Mouse (Mus musculus): ENCODE measurements at regions not wholly inside any gene's neighbourhood (a gene's known extent, or its start where the extent isn't known, plus 50 kb on each side); places are given as distances from the start of the nearest gene placed in this dataset.
"Not testable (repeated sequence)": the region's sequence is repeated elsewhere in the genome, so short reads cannot be mapped to it uniquely, and the experiment has no call there.

DNA sequence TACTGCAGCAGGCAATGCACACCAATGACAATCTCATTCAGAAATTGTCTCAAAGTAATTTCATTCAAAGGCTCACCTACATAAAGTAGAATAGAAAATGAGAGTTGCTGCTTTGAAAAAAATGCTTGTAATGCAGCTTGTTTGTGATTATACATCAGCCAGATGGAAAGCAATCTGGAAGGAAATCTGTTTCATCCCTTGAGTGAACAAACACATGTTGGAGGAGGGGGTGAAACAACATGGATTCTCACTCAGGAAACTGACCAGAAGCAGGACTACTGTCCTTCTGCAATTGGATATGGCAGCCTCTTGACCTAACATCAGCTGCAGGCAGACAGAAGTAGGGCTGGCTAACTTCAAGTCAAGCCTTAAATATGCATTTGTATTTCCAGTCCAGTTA, 84.8 kb upstream of the Cep85l start:
- no peak for TF ChIP-seq CTCF (IDR thresholded peaks at IDR 0.05; ENCODE audit: control insufficient read depth, insufficient read depth, insufficient replicate concordance, low read depth, low read length)
- TF ChIP-seq POLR2A (IDR thresholded peaks at IDR 0.05; ENCODE audit: control insufficient read depth, low read depth, low read length) = no peak

DNA sequence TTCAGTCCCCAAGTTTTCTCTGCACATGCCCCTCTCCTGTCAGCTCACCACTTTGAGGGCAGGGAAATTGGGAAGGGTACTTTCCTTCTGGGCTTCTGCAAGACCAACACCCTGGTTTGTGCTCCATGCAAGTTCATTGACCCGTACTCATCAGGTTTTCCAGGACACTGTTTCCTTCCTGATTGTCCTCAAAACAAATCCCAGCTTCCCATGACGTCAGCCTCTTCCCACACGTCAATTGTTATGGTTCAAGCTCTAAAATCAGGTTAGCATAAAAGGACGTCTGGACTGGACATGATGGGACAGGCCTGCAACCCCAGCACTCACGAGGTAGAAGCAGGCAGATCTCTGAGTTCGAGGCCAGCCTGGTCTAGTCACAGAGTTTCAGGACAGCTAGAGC, 84.3 kb upstream of the Cep85l start:
- TF ChIP-seq POLR2A (IDR thresholded peaks at IDR 0.05; ENCODE audit: control insufficient read depth, low read depth, low read length) = no peak
- TF ChIP-seq CTCF (IDR thresholded peaks at IDR 0.05; ENCODE audit: control insufficient read depth, insufficient read depth, insufficient replicate concordance, low read depth, low read length) = no peak
- H3K4me3 ChIP-seq (ENCODE audit: control insufficient read depth, low read depth, low read length) = no peak overlapping the region
- H3K27me3 ChIP-seq (ENCODE audit: control insufficient read depth, insufficient read depth, low read length) = no peaks in the 10 kb centered on the region
- H3K4me1 ChIP-seq (ENCODE audit: control insufficient read depth, insufficient read depth, low read length) = no peaks in the 10 kb centered on the region; the same call in 1 of the 2 replicates
- no peak overlapping the region for H3K27ac ChIP-seq (ENCODE audit: control insufficient read depth, insufficient read depth, low read depth, low read length)
- H3K36me3 ChIP-seq (ENCODE audit: control insufficient read depth, insufficient read depth, low read length) = no peaks in the 10 kb centered on the region

More for the DNA sequence above, 84.8 kb upstream of the Cep85l start:
- Histone ChIP-seq H3K36me3 (ENCODE audit: control insufficient read depth, insufficient read depth, low read length) (no peaks in the 10 kb centered on the region), H3K27ac (ENCODE audit: control insufficient read depth, insufficient read depth, low read depth, low read length) (no peak overlapping the region), H3K27me3 (ENCODE audit: control insufficient read depth, insufficient read depth, low read length) (no peaks in the 10 kb centered on the region), H3K4me1 (ENCODE audit: control insufficient read depth, insufficient read depth, low read length) (no peaks in the 10 kb centered on the region; the same call in 1 of the 2 replicates), H3K4me3 (ENCODE audit: control insufficient read depth, low read depth, low read length) (no peak overlapping the region)

DNA sequence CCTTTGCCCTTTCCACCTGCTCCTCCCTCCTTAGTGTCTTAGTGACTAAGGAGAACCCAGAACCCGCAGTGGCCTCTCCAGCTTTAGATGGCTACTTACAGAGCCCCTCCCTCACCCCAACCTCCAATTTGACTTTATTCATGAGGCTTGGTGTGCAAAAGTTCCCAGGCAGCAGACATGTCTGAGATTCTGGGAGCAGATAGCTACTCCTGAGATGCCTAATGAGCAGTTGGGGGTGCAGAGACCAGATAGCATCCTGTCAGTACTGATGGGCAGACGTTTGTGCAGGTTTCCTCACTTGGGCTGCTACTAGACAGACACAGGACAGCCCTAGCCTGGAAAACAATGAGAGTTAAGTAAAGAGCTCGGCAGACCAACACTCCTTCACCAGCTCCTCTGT, 83.7 kb upstream of the Cep85l start:
- H3K36me3 ChIP-seq (ENCODE audit: control insufficient read depth, insufficient read depth, low read length) = no peaks in the 10 kb centered on the region
- TF ChIP-seq POLR2A (IDR thresholded peaks at IDR 0.05; ENCODE audit: control insufficient read depth, low read depth, low read length) (no peak), CTCF (IDR thresholded peaks at IDR 0.05; ENCODE audit: control insufficient read depth, insufficient read depth, insufficient replicate concordance, low read depth, low read length) (no peak)
- H3K4me3 ChIP-seq (ENCODE audit: control insufficient read depth, low read depth, low read length) = no peak overlapping the region
- H3K27ac ChIP-seq (ENCODE audit: control insufficient read depth, insufficient read depth, low read depth, low read length) = no peak overlapping the region
- no peaks in the 10 kb centered on the region; the same call in 1 of the 2 replicates for H3K4me1 ChIP-seq (ENCODE audit: control insufficient read depth, insufficient read depth, low read length)
- H3K27me3 ChIP-seq (ENCODE audit: control insufficient read depth, insufficient read depth, low read length) = no peaks in the 10 kb centered on the region

DNA sequence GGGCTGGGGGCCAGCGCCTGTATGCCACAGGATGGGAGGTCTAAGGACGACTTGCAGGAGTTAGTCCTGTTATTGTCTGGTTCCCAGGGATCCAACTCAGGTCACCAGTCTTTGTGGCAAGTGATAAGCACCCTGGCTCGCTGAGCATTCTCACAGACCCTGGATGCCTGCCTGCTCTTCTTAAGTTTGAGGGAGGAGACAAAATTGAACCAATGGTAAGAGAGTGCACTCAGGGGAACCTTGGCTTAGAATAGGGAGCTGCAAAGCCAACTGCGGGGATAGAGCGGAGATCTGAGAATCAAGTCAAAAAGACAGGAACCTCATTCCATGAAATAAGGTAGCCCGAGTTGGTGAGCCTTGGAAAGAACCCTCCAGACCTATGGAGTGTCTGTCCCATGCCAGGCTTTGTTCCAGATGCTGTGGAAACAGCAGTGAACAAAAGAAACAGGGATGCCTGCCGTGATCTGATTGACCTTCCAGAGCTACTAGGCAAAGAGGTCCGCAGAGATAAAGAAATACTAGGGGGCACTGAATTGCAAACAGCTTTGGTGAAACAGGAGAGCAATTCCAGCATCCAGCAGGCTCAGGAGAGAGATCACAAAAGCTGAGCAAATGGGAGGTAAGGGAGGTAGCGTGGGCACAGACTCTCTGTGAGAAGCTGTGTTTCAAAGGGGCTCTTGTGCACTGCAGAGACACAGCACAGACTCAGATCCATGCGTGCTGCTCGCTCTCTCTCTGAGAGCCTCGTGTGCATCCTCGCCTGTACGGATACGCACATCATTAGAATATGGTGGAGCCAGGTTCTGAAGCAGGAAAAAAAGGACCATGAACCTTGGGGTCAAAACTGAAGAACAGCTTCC, 82.9 kb upstream of the Cep85l start:
- Histone ChIP-seq H3K4me1 (ENCODE audit: control insufficient read depth, insufficient read depth, low read length) (no peaks in the 10 kb centered on the region; the same call in 1 of the 2 replicates), H3K27ac (ENCODE audit: control insufficient read depth, insufficient read depth, low read depth, low read length) (no peak overlapping the region), H3K27me3 (ENCODE audit: control insufficient read depth, insufficient read depth, low read length) (no peaks in the 10 kb centered on the region), H3K36me3 (ENCODE audit: control insufficient read depth, insufficient read depth, low read length) (no peaks in the 10 kb centered on the region), H3K4me3 (ENCODE audit: control insufficient read depth, low read depth, low read length) (no peak overlapping the region)
- TF ChIP-seq POLR2A (IDR thresholded peaks at IDR 0.05; ENCODE audit: control insufficient read depth, low read depth, low read length) = no peak
- no peak for TF ChIP-seq CTCF (IDR thresholded peaks at IDR 0.05; ENCODE audit: control insufficient read depth, insufficient read depth, insufficient replicate concordance, low read depth, low read length)

DNA sequence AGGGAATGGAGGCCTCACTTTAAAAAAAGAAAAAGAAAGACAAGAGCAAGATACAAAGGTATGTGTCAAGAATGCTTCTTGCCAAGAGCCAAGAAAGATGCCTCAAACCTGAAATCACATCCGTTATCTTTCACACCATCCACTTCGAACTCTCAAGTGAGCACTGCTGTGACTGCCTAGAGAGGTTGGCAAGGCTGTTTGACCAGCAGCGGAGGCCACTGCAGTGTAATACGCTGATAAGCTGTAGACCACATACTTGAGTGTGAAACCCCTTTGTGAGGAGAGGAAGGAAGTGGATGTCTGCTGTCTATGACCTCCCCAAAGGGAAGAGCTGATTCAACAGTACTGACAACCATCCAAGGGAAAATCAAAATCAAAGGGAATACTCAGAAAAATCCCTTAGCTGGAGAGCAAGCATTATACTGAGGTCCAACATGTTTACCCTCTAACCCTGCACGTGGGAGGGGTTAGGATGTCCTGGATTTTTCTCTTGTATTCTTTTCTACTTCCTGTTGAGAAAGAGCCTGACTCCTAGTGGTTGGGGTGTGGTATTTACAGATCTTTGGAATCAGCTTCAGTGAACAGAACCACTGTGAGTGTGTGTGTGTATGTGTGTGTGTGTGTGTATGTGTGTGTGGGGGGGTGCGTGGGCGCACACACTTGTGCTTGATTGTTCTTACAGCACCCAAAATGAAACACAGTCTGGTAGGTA, 81.5 kb upstream of the Cep85l start:
- H3K4me1 ChIP-seq (ENCODE audit: control insufficient read depth, insufficient read depth, low read length) = no peaks in the 10 kb centered on the region; the same call in 1 of the 2 replicates
- no peaks in the 10 kb centered on the region for H3K36me3 ChIP-seq (ENCODE audit: control insufficient read depth, insufficient read depth, low read length)
- no peak for TF ChIP-seq CTCF (IDR thresholded peaks at IDR 0.05; ENCODE audit: control insufficient read depth, insufficient read depth, insufficient replicate concordance, low read depth, low read length)
- no peak for TF ChIP-seq POLR2A (IDR thresholded peaks at IDR 0.05; ENCODE audit: control insufficient read depth, low read depth, low read length)
- H3K27me3 ChIP-seq (ENCODE audit: control insufficient read depth, insufficient read depth, low read length) = no peaks in the 10 kb centered on the region
- no peak overlapping the region for H3K4me3 ChIP-seq (ENCODE audit: control insufficient read depth, low read depth, low read length)
- H3K27ac ChIP-seq (ENCODE audit: control insufficient read depth, insufficient read depth, low read depth, low read length) = no peak overlapping the region

DNA sequence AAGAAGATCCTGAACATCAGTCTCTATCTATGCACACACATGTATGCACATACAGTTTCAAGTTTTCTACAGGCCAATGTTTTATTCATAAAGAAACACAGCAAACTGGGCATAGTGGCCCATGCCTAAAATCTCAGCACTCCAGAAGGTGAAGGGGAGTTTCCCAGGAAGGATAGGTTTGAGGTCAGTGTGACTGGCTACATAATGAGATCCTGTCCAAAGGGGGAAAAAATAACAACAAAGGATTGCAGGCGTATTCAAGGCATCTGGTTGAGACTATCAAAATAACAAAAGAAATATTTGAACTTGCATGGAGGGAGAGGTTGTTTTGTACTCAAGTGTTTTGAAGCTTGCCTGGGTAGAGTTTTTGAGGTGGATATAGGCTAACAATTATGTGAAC, 80.0 kb upstream of the Cep85l start:
- not testable (repeated sequence) for H3K4me1 ChIP-seq (ENCODE audit: control insufficient read depth, insufficient read depth, low read length); H3K27me3 ChIP-seq (ENCODE audit: control insufficient read depth, insufficient read depth, low read length); H3K27ac ChIP-seq (ENCODE audit: control insufficient read depth, insufficient read depth, low read depth, low read length); H3K4me3 ChIP-seq (ENCODE audit: control insufficient read depth, low read depth, low read length); H3K36me3 ChIP-seq (ENCODE audit: control insufficient read depth, insufficient read depth, low read length)

DNA sequence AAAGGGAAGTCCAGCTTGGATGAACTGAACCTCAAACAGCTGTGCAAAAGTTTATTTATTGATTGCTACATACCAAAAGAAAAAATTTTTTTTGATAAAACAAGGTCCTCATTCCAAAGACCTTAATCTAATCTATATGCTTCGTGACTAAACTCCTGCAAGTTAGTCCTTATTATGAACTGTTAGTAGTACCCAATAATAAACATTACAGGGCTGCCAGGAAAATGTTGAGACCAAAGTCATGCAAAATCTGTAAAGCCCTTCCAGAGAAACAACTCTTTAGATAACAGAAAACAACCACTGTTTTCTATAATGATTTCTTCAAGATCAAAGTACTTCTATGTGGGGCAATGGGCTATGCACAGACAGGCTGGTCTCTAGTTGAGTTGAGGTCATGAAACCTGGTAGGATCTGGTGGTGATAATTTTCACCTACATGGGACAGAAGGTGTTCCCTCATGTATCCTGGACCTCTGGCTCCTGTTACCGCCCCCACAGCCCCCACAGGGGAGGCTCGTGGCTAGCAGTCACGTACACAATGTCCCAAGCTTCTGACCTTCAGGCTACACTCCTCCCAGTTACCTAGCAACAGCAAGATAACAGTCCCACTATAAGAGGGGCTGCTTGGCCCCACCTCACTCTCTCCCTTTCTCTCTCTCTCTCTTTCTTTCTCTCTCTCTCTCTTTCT, 76.4 kb upstream of the Cep85l start:
- no peak for TF ChIP-seq CTCF (IDR thresholded peaks at IDR 0.05; ENCODE audit: control insufficient read depth, insufficient read depth, insufficient replicate concordance, low read depth, low read length)
- TF ChIP-seq POLR2A (IDR thresholded peaks at IDR 0.05; ENCODE audit: control insufficient read depth, low read depth, low read length) = no peak
- Histone ChIP-seq H3K36me3 (ENCODE audit: control insufficient read depth, insufficient read depth, low read length) (no peaks in the 10 kb centered on the region), H3K4me3 (ENCODE audit: control insufficient read depth, low read depth, low read length) (no peak overlapping the region), H3K27ac (ENCODE audit: control insufficient read depth, insufficient read depth, low read depth, low read length) (no peak overlapping the region), H3K4me1 (ENCODE audit: control insufficient read depth, insufficient read depth, low read length) (no peaks in the 10 kb centered on the region), H3K27me3 (ENCODE audit: control insufficient read depth, insufficient read depth, low read length) (no peaks in the 10 kb centered on the region)
